Mouse (Mus musculus) cortical plate, adult 2 months (tissue): ENCODE data around the gene Dedd2.
"Not testable (repeated sequence)": the region's sequence is repeated elsewhere in the genome, so short reads cannot be mapped to it uniquely, and the experiment has no call there.

Source experiments
- CTCF ChIP-seq: fragments of 200-500 bp; IDR thresholded peaks from 2 replicates; pipeline ENCODE4 v1.5.1; 2011; ENCODE audit warnings: mild to moderate bottlenecking, control low read depth, low read length; ENCODE audit not compliant: insufficient read depth; ENCODE audit errors: extremely low read depth
- POLR2A ChIP-seq: fragments of 200-500 bp; IDR thresholded peaks from 2 replicates; pipeline ENCODE4 v1.6.1; 2011; ENCODE audit warnings: mild to moderate bottlenecking, low read length, control low read depth; ENCODE audit not compliant: insufficient read depth; ENCODE audit errors: extremely low read depth

- TF ChIP-seq CTCF, POLR2A: not testable (repeated sequence)
These were observed 45.3 kb upstream of the Dedd2 start for GRCm38 (mm10) chr7:25265743-25266142.
